Mouse (Mus musculus): ENCODE data around the gene Aqp7. TPM values are rescaled to one million over a fixed set of nuclear protein-coding genes. Genes with fewer than 3 reads are reported as not detected.
"Not testable (repeated sequence)": the region's sequence is repeated elsewhere in the genome, so short reads cannot be mapped to it uniquely, and the experiment has no call there.

Aqp7 gene
- polyA plus RNA-seq, 1 experiment from 2014 or later: 0.53 TPM

DNA sequence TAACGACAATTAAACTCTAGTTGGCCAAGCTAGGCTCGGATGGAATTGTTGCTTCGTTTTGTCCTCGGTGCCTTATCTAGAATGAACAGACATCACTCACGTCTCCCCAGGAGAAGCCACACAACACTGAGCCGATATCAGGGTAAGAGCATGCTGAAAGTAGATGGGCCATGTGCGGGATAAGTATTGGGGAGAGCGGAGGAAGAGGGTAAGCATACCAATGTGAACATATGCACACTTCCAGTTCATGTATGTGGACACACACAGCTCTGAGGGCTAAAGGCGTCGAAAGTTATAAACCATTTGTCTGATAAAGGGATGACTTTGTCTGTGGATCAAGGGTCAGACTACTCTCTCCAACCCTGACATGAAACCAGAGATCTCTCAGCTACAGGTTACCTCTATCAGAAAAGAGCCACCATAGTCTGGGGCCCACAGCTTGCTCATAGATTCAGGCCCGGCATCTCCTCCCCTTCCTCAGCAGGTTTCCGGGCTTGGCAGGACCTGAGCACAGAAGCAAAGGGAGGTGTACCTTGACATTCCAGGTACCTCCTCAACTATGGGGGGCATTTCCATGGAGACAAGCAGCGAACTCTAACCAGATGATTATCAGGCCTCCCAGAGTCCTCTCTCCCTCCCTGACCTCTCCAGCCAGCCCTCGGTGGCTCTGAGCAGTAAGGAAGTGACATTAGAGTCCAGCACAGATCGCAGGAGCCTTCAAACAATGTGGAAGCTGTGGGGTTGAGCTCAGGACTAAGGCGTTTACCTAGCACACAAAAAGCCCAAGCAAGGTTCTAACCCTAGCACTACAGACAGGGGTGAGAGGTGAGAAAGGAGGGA, 39.7 kb upstream of the Aqp7 start:
- ATAC-seq (ENCODE audit: low FRiP score, low TSS enrichment): no peak; the same call in 1 of the 2 replicates
- Histone ChIP-seq H3K4me2 (replicated peaks; ENCODE audit: low read depth, low read length) (no peak overlapping the region), H3K9ac (ENCODE audit: low read depth, low read length) (no peak overlapping the region), H3K27me3 (ENCODE audit: control insufficient read depth, insufficient read depth, low read length) (no peaks in the 10 kb centered on the region), H3K4me3 (ENCODE audit: low read length) (no peak overlapping the region), H3K4me1 (ENCODE audit: control insufficient read depth, insufficient read depth, low read length) (no peaks in the 10 kb centered on the region; the same call in 1 of the 2 replicates), H3K27ac (ENCODE audit: low read depth, low read length) (no peak overlapping the region), H3K36me3 (ENCODE audit: control insufficient read depth, insufficient read depth, low read length) (no peaks in the 10 kb centered on the region), H3K9me3 (ENCODE audit: control insufficient read depth, low read length) (no peaks in the 10 kb centered on the region)
- 79% methylated on average over 16 of the region's 16 CpGs for WGBS

DNA sequence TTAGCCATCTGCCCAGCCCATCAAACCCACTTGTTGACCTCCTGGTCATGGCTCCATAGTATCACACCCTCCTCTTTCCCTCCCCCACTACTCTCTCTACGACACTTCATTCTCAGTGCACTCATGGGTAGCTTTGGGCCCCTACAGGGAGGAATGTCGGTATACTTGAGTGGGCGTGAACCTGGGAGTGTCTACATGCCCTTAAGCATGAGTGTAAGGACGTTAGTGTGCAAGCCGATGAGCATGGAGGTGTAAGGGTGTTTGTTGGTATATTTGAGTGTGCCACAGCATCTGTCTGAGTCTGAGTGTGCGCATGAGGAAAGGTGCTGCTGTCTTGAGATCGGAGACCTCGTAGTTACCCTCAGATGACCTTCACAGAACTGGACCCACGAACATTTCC, 39.0 kb upstream of the Aqp7 start:
- no peak overlapping the region for H3K4me3 ChIP-seq (ENCODE audit: low read length)
- WGBS: 68% methylated on average over 9 of the region's 9 CpGs
- H3K9me3 ChIP-seq (ENCODE audit: control insufficient read depth, low read length): no peaks in the 10 kb centered on the region
- no peak overlapping the region for H3K9ac ChIP-seq (ENCODE audit: low read depth, low read length)
- no peak overlapping the region for H3K27ac ChIP-seq (ENCODE audit: low read depth, low read length)
- no peaks in the 10 kb centered on the region for H3K27me3 ChIP-seq (ENCODE audit: control insufficient read depth, insufficient read depth, low read length)
- no peak overlapping the region for H3K4me2 ChIP-seq (replicated peaks; ENCODE audit: low read depth, low read length)
- no peaks in the 10 kb centered on the region; the same call in 1 of the 2 replicates for H3K4me1 ChIP-seq (ENCODE audit: control insufficient read depth, insufficient read depth, low read length)
- H3K36me3 ChIP-seq (ENCODE audit: control insufficient read depth, insufficient read depth, low read length): no peaks in the 10 kb centered on the region
- 0 out of 2 replicates have a peak, but pooled peaks have one; percentile 33 for ATAC-seq (ENCODE audit: low FRiP score, low TSS enrichment)

DNA sequence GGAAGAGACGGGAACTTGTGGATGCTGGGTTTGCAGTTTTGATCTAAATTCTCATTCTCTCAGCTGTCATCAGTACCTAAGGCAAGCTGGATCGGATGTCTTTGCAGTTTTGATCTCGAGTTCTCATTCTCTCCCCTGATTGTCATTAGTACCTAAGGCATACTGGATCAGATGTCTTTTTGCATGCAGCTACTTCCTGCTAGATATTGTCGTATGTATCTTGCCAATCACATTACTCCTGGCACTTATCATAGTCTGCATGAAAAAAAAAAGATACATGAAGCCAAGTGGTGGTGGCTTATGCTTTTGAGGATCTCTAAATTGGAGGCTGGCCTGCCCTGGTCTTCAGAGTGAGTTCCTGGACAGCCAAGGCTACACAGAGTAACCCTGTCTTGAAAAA, 36.9 kb upstream of the Aqp7 start:
- 82% methylated on average over 4 of the region's 4 CpGs for WGBS
- Histone ChIP-seq H3K9ac (ENCODE audit: low read depth, low read length) (no peak overlapping the region), H3K4me1 (ENCODE audit: control insufficient read depth, insufficient read depth, low read length) (no peaks in the 10 kb centered on the region), H3K27ac (ENCODE audit: low read depth, low read length) (no peak overlapping the region), H3K9me3 (ENCODE audit: control insufficient read depth, low read length) (peaks cover 4% of the 10 kb centered on the region; the same call in 1 of the 2 replicates), H3K4me2 (replicated peaks; ENCODE audit: low read depth, low read length) (no peak overlapping the region), H3K4me3 (ENCODE audit: low read length) (no peak overlapping the region), H3K36me3 (ENCODE audit: control insufficient read depth, insufficient read depth, low read length) (no peaks in the 10 kb centered on the region), H3K27me3 (ENCODE audit: control insufficient read depth, insufficient read depth, low read length) (no peaks in the 10 kb centered on the region)
- ATAC-seq (ENCODE audit: low FRiP score, low TSS enrichment): no peak

DNA sequence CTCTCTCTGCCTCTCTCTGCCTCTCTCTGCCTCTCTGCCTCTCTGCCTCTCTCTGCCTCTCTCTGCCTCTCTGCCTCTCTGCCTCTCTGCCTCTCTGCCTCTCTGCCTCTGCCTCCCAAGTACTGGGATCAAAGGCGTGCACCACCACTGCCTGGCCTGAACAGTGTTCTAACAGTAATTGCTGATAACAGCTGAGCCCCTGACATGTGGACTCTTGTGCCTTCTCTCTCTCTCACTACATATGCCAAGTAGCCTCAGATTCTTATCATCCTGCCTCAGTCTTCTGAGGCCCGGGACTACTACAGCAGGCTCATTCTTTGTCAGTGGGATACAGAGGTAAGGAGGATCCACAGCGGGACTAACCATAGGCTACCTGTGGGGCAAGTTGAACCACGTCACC, 34.9 kb upstream of the Aqp7 start:
- not testable (repeated sequence) for H3K4me1 ChIP-seq (ENCODE audit: control insufficient read depth, insufficient read depth, low read length); ATAC-seq (ENCODE audit: low FRiP score, low TSS enrichment); H3K27me3 ChIP-seq (ENCODE audit: control insufficient read depth, insufficient read depth, low read length); H3K9ac ChIP-seq (ENCODE audit: low read depth, low read length); H3K9me3 ChIP-seq (ENCODE audit: control insufficient read depth, low read length); H3K4me3 ChIP-seq (ENCODE audit: low read length); H3K36me3 ChIP-seq (ENCODE audit: control insufficient read depth, insufficient read depth, low read length); H3K27ac ChIP-seq (ENCODE audit: low read depth, low read length); H3K4me2 ChIP-seq (replicated peaks; ENCODE audit: low read depth, low read length)
- WGBS: 68% methylated on average over 4 of the region's 4 CpGs

DNA sequence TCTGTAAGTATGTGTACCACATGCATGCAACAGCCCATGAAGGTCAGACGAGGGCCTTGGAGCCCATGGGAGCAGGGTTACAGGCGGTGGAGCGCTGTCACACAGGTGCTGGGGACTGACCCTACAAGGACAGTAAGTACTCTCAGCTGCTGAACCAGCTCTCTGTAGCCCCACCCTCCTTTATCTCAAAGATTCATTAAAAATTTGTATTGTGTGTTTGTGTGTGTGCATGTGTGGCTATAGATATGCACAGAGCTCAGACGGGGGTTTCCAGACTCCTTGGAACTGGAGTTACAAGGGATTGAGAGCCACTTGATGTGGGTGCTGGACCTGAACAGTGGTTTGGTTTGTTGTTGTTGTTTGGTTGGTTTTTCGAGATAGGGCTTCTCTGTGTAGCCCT, 33.8 kb upstream of the Aqp7 start:
- H3K36me3 ChIP-seq (ENCODE audit: control insufficient read depth, insufficient read depth, low read length): no peaks in the 10 kb centered on the region
- no peak overlapping the region for H3K4me3 ChIP-seq (ENCODE audit: low read length)
- H3K27ac ChIP-seq (ENCODE audit: low read depth, low read length): no peak overlapping the region
- no peaks in the 10 kb centered on the region for H3K27me3 ChIP-seq (ENCODE audit: control insufficient read depth, insufficient read depth, low read length)
- no peak for ATAC-seq (ENCODE audit: low FRiP score, low TSS enrichment)
- H3K9ac ChIP-seq (ENCODE audit: low read depth, low read length): no peak overlapping the region
- 83% methylated on average over 5 of the region's 5 CpGs for WGBS
- H3K9me3 ChIP-seq (ENCODE audit: control insufficient read depth, low read length): peaks cover 4% of the 10 kb centered on the region; the same call in 1 of the 2 replicates
- H3K4me2 ChIP-seq (replicated peaks; ENCODE audit: low read depth, low read length): no peak overlapping the region
- no peaks in the 10 kb centered on the region for H3K4me1 ChIP-seq (ENCODE audit: control insufficient read depth, insufficient read depth, low read length)

DNA sequence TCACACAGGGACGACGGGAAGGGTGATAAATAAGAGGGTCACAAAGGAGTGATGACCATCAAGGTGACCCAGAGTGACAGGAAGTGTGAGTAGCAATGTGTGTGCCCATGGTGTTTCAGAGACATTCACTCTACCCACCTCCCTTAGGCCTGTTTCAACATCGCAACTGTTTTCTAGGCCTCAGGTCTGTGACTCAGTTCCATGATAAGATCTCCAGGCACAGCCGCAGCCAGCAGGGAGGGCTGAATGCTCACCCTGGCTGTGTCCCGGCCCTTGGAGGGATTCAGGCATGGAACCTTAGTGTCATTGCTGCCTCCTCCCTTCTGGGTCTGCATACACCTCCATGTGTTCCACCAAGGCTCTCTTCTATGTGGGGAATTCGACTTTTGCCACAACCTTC, 30.8 kb upstream of the Aqp7 start:
- Histone ChIP-seq H3K27me3 (ENCODE audit: control insufficient read depth, insufficient read depth, low read length) (no peaks in the 10 kb centered on the region), H3K4me3 (ENCODE audit: low read length) (no peak overlapping the region), H3K9me3 (ENCODE audit: control insufficient read depth, low read length) (peaks cover 4% of the 10 kb centered on the region; the same call in 1 of the 2 replicates), H3K27ac (ENCODE audit: low read depth, low read length) (no peak overlapping the region), H3K4me1 (ENCODE audit: control insufficient read depth, insufficient read depth, low read length) (no peaks in the 10 kb centered on the region), H3K9ac (ENCODE audit: low read depth, low read length) (no peak overlapping the region), H3K4me2 (replicated peaks; ENCODE audit: low read depth, low read length) (no peak overlapping the region), H3K36me3 (ENCODE audit: control insufficient read depth, insufficient read depth, low read length) (no peaks in the 10 kb centered on the region)
- 0 out of 2 replicates have a peak, but pooled peaks have one; percentile 6 for ATAC-seq (ENCODE audit: low FRiP score, low TSS enrichment)
- 62% methylated on average over 6 of the region's 6 CpGs for WGBS

DNA sequence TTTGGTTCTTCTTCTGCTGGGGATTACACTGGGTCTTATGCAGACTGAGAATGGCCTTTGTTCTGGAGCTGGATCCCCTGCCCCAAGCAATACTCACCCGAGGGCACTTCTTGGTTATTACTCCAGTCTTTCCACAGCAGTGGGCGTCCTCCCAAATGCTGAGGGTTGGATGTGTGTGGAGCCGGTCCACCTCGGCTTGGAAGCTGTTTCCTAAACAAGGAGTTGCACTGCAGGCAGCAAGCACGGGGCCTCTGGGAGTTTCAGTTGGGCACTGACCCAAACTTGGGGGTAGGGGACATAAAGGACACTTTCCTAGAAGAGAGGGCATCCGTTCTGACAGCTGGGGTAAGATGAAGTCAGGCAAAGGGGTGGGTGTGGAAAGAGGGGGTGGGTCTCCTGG, 26.5 kb upstream of the Aqp7 start:
- no peaks in the 10 kb centered on the region for H3K36me3 ChIP-seq (ENCODE audit: control insufficient read depth, insufficient read depth, low read length)

DNA sequence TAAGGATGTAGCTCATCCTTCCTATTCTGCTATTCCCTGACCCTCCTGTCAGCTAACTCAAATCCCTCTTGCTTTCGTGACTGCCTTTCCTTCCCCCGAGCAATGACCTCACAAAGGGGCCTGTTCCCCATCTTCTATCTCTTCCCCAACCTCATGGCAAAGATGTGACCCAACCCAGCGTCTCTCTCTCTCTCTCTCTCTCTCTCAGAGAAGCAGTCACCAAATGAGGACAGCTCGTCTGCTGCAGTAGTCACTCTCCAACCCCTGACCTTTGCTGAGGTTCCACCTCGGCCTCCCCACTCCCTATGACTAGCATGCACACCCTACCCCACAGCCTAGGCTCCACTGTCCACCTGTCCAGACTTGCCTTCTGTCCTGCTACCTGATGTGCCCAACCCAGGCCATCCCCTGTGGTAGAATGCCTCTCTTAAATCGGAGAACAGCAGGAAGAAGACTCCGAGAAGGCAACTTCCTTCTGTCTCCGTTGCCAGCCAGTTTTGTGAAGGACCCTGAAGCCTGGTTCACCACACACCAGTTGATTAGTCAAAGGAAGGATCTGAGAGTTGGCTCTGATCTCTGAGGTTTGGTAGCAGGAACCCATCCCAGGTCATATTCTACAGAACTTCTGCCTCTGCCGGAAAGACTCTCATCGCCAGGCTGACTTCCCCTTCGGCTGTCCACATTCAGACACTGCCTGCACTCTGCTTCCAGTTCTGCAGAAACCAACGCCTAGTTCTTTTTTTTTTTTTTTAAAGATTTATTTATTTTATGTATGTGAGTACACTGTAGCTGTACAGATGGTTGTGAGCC, 25.3 kb upstream of the Aqp7 start:
- H3K36me3 ChIP-seq (ENCODE audit: control insufficient read depth, insufficient read depth, low read length): no peaks in the 10 kb centered on the region
- H3K27ac ChIP-seq (ENCODE audit: low read depth, low read length): no peak overlapping the region
- no peak for ATAC-seq (ENCODE audit: low FRiP score, low TSS enrichment)
- 79% methylated on average over 12 of the region's 12 CpGs for WGBS
- no peak overlapping the region for H3K9ac ChIP-seq (ENCODE audit: low read depth, low read length)
- no peaks in the 10 kb centered on the region for H3K9me3 ChIP-seq (ENCODE audit: control insufficient read depth, low read length)
- H3K4me2 ChIP-seq (replicated peaks; ENCODE audit: low read depth, low read length): no peak overlapping the region
- H3K4me1 ChIP-seq (ENCODE audit: control insufficient read depth, insufficient read depth, low read length): no peaks in the 10 kb centered on the region
- H3K4me3 ChIP-seq (ENCODE audit: low read length): no peak overlapping the region
- H3K27me3 ChIP-seq (ENCODE audit: control insufficient read depth, insufficient read depth, low read length): no peaks in the 10 kb centered on the region

More for the DNA sequence above, 26.5 kb upstream of the Aqp7 start:
- ATAC-seq (ENCODE audit: low FRiP score, low TSS enrichment): no peak
- Histone ChIP-seq H3K27me3 (ENCODE audit: control insufficient read depth, insufficient read depth, low read length) (no peaks in the 10 kb centered on the region), H3K9me3 (ENCODE audit: control insufficient read depth, low read length) (no peaks in the 10 kb centered on the region), H3K9ac (ENCODE audit: low read depth, low read length) (no peak overlapping the region), H3K27ac (ENCODE audit: low read depth, low read length) (no peak overlapping the region), H3K4me1 (ENCODE audit: control insufficient read depth, insufficient read depth, low read length) (no peaks in the 10 kb centered on the region), H3K4me2 (replicated peaks; ENCODE audit: low read depth, low read length) (no peak overlapping the region), H3K4me3 (ENCODE audit: low read length) (no peak overlapping the region)
- WGBS: 69% methylated on average over 6 of the region's 6 CpGs
